Mouse (Mus musculus) liver, embryonic 14.5 days (tissue): ENCODE measurements around the gene Mbtps2. TPM values are rescaled to one million over a fixed set of nuclear protein-coding genes. Genes with fewer than 3 reads are reported as not detected.

Experiments used
- ATAC-seq: fragments of 200-750 bp; cut with Nextera tagmentation; 2 replicates; pipeline ENCODE4 v1.8.0; 2017; ENCODE audit warnings: moderate number of reproducible peaks, mild to moderate bottlenecking, moderate library complexity; ENCODE audit not compliant: insufficient read depth
- DNase-seq, 3 experiments: peaks; one replicate each; pipeline ENCODE4 v3.0.0-alpha.2; 2012 to 2013; ENCODE audit warnings: low read depth in 3 of 3, low spot score in 3 of 3
- H3K27ac ChIP-seq: fragments of 300-500 bp; sonication (generic); 2 replicates; pipeline ENCODE4 v1.5.1; 2014; ENCODE audit warnings: moderate library complexity, mild to moderate bottlenecking, control low read depth, inconsistent platforms
- H3K27me3 ChIP-seq: fragments of 300-500 bp; sonication (generic); 2 replicates; pipeline ENCODE4 v1.6.1; 2014; ENCODE audit warnings: mild to moderate bottlenecking, low read length, moderate library complexity; ENCODE audit not compliant: control insufficient read depth, insufficient read depth
- H3K36me3 ChIP-seq: fragments of 300-500 bp; sonication (generic); replicated peaks from 2 replicates; pipeline ENCODE4 v1.6.1; 2014; ENCODE audit warnings: low read depth; ENCODE audit not compliant: control insufficient read depth, insufficient read depth
- H3K4me1 ChIP-seq, 2 experiments: fragments of 200-500 bp in 1 of 2; fragments of 300-500 bp in 1 of 2; sonication (generic) in 1 of 2; replicated peaks; 2 replicates each; pipeline ENCODE4 v1.6.1; 2012 to 2014; ENCODE audit warnings: antibody characterized with exemption in 1 of 2, inconsistent platforms in 1 of 2, low read length in 1 of 2; ENCODE audit not compliant: control insufficient read depth in 2 of 2, insufficient read depth in 2 of 2
- H3K4me2 ChIP-seq: fragments of 300-500 bp; sonication (generic); 2 replicates; pipeline ENCODE4 v1.6.1; 2014; ENCODE audit warnings: low read depth, mild to moderate bottlenecking, control low read depth, moderate library complexity
- H3K4me3 ChIP-seq, 2 experiments: fragments of 200-500 bp in 1 of 2; fragments of 300-500 bp in 1 of 2; sonication (generic) in 1 of 2; 2 replicates each; pipeline ENCODE4 v1.5.1; 2012 to 2014; ENCODE audit warnings: low read depth in 2 of 2, low read length in 2 of 2, mild to moderate bottlenecking in 2 of 2, control low read depth in 1 of 2, inconsistent platforms in 1 of 2, moderate library complexity in 1 of 2; ENCODE audit not compliant: insufficient read depth in 1 of 2
- H3K9ac ChIP-seq: fragments of 300-500 bp; sonication (generic); replicated peaks from 2 replicates; pipeline ENCODE4 v1.6.1; 2014; ENCODE audit warnings: mild to moderate bottlenecking, control low read depth, moderate library complexity
- H3K9me3 ChIP-seq: fragments of 300-500 bp; sonication (generic); 2 replicates; pipeline ENCODE4 v1.6.1; 2016; ENCODE audit warnings: low read length, mixed read lengths; ENCODE audit not compliant: control insufficient read depth
- CTCF ChIP-seq: IDR thresholded peaks from 2 replicates; pipeline ENCODE4 v1.5.1; 2016; ENCODE audit warnings: antibody characterized with exemption, low read depth, control low read depth
- EP300 ChIP-seq: IDR thresholded peaks from 2 replicates; pipeline ENCODE4 v1.6.1; 2016; ENCODE audit warnings: antibody characterized with exemption, low read depth
- WGBS: fragments of 180-500 bp; shearing (Covaris S2); extraction: QIAGEN DNeasy Blood & Tissue Kit; methylation state at CpG from one replicate; pipeline ENCODE4 v1.1.7; 2014; ENCODE audit not compliant: insufficient replicate concordance; 5-methylcytosine and 5-hydroxymethylcytosine counted together
- polyA plus RNA-seq, 2 experiments: library from polyadenylated mRNA; depleted of rRNA in 1 of 2; stranded (reverse) in 1 of 2; unstranded in 1 of 2; fragments of >200 nt; fragmentation: Nextera tagmentation in 1 of 2; extraction: Ambion mirVana in 1 of 2; gene quantifications; 2 replicates each; pipeline versions ENCODE4 v1.2.1 to v1.2.3; 2012 to 2014

The Mbtps2 gene
- polyA plus RNA-seq, 2 experiments: 4.0 to 6.1 TPM

DNA sequence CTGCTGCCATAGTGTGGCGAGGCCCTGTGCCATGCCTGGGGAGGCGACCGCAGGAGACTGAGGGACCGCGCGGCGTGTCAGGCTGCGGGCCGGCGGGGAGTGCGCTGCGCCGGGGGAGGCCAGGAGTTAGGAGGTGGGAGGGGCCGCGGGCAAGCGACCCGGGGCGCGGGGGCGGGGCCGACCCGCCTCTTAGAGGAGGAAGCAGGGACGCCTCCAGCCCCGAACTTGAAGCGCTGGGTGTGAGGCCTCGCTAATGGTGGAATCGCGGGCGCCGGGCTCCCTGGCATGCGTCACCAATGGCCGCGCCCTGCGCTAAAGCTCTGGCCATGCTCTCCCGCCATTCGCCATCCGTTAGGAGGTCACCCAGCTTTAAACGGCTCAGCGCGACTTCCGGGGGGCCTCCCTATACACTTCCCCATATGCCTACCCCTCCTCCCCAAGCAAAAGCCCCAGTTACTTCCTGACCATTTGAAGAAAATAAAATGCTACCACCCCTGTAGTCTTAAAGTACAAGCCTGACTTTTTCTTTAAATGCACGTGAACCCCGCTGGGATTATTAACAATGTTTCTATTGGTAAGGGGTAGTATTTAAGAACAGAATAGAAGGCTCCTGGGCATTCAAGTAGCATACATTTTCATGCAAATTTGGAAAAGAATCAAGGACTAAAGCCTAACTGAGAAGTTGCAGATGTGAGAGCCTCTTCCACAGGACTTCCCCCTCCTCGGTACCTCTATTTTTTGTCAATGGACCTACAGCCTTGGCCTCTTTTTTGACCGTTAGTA lies 106.4 kb downstream of the Mbtps2 start, which contains the start of gene Sms:
Gene Sms (minus strand): TSS at position 344 of the 783 bp plus-strand sequence.
- H3K27me3 ChIP-seq: no peaks in the 10 kb centered on the region
- ATAC-seq (peak; percentile 93), DNase-seq (peak; percentile 37 to 57 (median 54))
- peaks cover 0 to 9% of the 10 kb centered on the region in 2 experiments; a peak in 2 of 4 replicates for H3K4me1 ChIP-seq
- no peak within 1 kb of the TSS for H3K27ac ChIP-seq
- no peaks in the 10 kb centered on the region for H3K36me3 ChIP-seq
- H3K9ac ChIP-seq: peak within 1 kb of the TSS; percentile 41
- TF ChIP-seq EP300 (no peak), CTCF (no peak)
- WGBS: 21% methylated on average over 42 of the region's 45 CpGs
- peak within 1 kb of the TSS; percentile 56 to 73 for H3K4me3 ChIP-seq
- H3K4me2 ChIP-seq: peak within 1 kb of the TSS; percentile 61
- H3K9me3 ChIP-seq: no peaks in the 10 kb centered on the region

- peaks cover 0 to 9% of the 10 kb centered on the region in 2 experiments; a peak in 2 of 4 replicates for H3K4me1 ChIP-seq
- TF ChIP-seq EP300: no peak
- no peak for TF ChIP-seq CTCF
- H3K36me3 ChIP-seq: no peaks in the 10 kb centered on the region
- no peak for DNase-seq
- peak overlapping the region; percentile 61 for H3K4me2 ChIP-seq
- 12% methylated on average over 52 of the region's 104 CpGs for WGBS
- no peaks in the 10 kb centered on the region for H3K27me3 ChIP-seq
- H3K9me3 ChIP-seq: no peaks in the 10 kb centered on the region
- ATAC-seq: peak; percentile 56
- H3K27ac ChIP-seq: no peak overlapping the region
- H3K9ac ChIP-seq: peak overlapping the region; percentile 41
- H3K4me3 ChIP-seq: peak overlapping the region; percentile 56 to 73
These were observed 107.2 kb downstream of the Mbtps2 start for GRCm38 (mm10) chrX:157491145-157491935.

DNA sequence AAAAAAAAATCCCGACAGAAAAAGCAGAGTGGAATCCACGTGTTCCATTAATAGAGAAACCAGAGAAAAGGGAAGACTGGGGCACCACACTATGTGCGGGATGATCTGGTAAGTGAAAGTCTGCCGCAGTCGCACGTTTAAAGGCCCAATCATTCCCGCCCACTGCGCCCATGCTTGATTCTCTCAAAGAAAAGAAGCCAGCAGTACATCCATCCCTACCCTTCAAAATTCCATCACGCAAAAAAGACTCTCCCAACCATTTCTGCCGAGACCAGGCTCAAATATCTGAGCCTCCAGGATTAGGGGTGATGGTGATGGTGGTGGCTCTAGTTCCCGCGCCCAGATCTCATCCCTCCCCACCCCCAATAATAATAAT lies 107.8 kb downstream of the Mbtps2 start:
- no peak for TF ChIP-seq EP300
- TF ChIP-seq CTCF: no peak
- Histone ChIP-seq H3K4me2 (peak overlapping the region; percentile 61), H3K4me3 (peak overlapping the region; percentile 56 to 73), H3K9ac (peak overlapping the region; percentile 6), H3K4me1 (peaks cover 0 to 9% of the 10 kb centered on the region in 2 experiments; a peak in 2 of 4 replicates), H3K27ac (no peak overlapping the region), H3K9me3 (no peaks in the 10 kb centered on the region), H3K36me3 (no peaks in the 10 kb centered on the region), H3K27me3 (no peaks in the 10 kb centered on the region)
- WGBS: 8% methylated on average over 12 of the region's 12 CpGs
- no peak for ATAC-seq
- no peak for DNase-seq

DNA sequence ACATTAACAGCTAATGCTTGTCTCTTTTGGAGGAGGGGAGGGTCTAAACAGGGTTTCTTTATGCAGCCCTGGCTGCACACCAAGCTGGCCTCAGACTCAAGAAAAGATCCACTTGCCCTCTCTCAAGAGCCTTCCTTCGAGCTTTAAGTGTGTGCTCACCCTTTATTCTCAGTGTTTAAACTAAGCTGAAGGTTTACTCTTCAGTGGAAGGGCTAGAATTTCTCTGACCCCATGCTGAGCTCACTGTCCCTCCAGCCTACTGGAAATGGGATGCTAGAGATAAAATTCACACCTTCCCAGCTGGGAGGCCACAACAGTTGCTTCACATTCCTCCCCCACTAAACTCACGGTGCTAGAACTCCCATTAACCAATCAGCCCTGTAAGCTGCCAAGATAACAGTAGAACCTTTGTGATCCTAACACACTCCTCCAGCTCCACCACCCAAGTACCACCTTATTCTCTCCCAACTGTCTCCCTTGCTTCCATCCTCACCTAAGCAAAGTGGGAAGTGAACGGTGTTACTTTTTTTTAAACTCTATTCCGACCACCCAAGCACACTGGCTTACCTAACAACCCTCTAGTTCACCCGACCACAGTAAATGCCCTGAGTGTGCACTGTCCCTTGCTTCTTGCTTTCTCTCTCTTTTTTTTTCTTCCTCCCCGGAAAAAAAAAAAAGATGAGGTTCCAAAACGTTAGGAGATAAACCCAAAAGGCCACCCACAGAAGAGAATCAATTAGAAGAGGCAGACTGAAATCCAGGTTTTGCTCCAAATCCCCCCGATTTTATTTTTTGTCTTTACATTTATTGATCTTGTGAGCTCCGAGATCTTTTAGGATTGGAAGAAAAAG lies 108.4 kb downstream of the Mbtps2 start:
- no peak for ATAC-seq
- Histone ChIP-seq H3K36me3 (no peaks in the 10 kb centered on the region), H3K4me2 (peak overlapping the region; percentile 61), H3K4me1 (peaks cover 0 to 9% of the 10 kb centered on the region in 2 experiments; a peak in 2 of 4 replicates), H3K27me3 (no peaks in the 10 kb centered on the region), H3K27ac (no peak overlapping the region), H3K9me3 (no peaks in the 10 kb centered on the region), H3K4me3 (peak overlapping the region in 1 of 2 experiments; percentile 56; a peak in 2 of 4 replicates), H3K9ac (no peak overlapping the region)
- TF ChIP-seq EP300 (no peak), CTCF (no peak)
- WGBS: 5% methylated on average over 9 of the region's 9 CpGs
- no peak for DNase-seq
